Mouse (Mus musculus) MEL (cell line): ENCODE results near the gene Gm17509. TPM values are rescaled to one million over a fixed set of nuclear protein-coding genes. Genes with fewer than 3 reads are reported as not detected.

Source experiments
- DNase-seq: peaks from one replicate; pipeline ENCODE4 v3.0.0; 2011; ENCODE audit warnings: low read depth, low spot score
- H3K27ac ChIP-seq: 2 replicates; pipeline ENCODE4 v1.5.1; 2012; ENCODE audit warnings: low read depth, mild to moderate bottlenecking, control low read depth, low read length, moderate library complexity; ENCODE audit not compliant: control insufficient read depth
- H3K27me3 ChIP-seq, 2 experiments: fragments of 150-350 bp in 1 of 2; sonication (generic) in 1 of 2; 2 replicates each; pipeline ENCODE4 v1.6.1; 2012; ENCODE audit warnings: low read length in 2 of 2, mild to moderate bottlenecking in 2 of 2, improper control_type of control experiment in 1 of 2, moderate library complexity in 1 of 2; ENCODE audit not compliant: insufficient read depth in 2 of 2, control insufficient read depth in 1 of 2
- H3K36me3 ChIP-seq, 2 experiments: 2 replicates each; pipeline ENCODE4 v1.6.1; 2012 to 2014; ENCODE audit warnings: low read length in 2 of 2, improper control_type of control experiment in 1 of 2, inconsistent platforms in 1 of 2, mild to moderate bottlenecking in 1 of 2; ENCODE audit not compliant: insufficient read depth in 2 of 2, control insufficient read depth in 1 of 2
- H3K4me1 ChIP-seq, 2 experiments: fragments of 150-350 bp in 1 of 2; sonication (generic) in 1 of 2; 2 replicates each; pipeline ENCODE4 v1.6.1; 2012; ENCODE audit warnings: low read length in 2 of 2, improper control_type of control experiment in 1 of 2, mild to moderate bottlenecking in 1 of 2; ENCODE audit not compliant: insufficient read depth in 2 of 2, control insufficient read depth in 1 of 2
- H3K4me3 ChIP-seq, 2 experiments: fragments of 150-350 bp in 1 of 2; sonication (generic) in 1 of 2; 2 replicates each; pipeline ENCODE4 v1.5.1; 2012; ENCODE audit warnings: low read depth in 2 of 2, low read length in 2 of 2, mild to moderate bottlenecking in 2 of 2, moderate library complexity in 2 of 2, control low read depth in 1 of 2, improper control_type of control experiment in 1 of 2; ENCODE audit not compliant: control insufficient read depth in 1 of 2, insufficient read depth in 1 of 2
- H3K79me2 ChIP-seq: 2 replicates; pipeline ENCODE4 v1.6.1; 2012; ENCODE audit warnings: mild to moderate bottlenecking, low read length, moderate library complexity; ENCODE audit not compliant: control insufficient read depth, poor library complexity, insufficient read depth
- H3K9ac ChIP-seq: 2 replicates; pipeline ENCODE4 v1.6.1; 2012; ENCODE audit warnings: low read depth, mild to moderate bottlenecking, control low read depth, low read length, moderate library complexity; ENCODE audit not compliant: control insufficient read depth, poor library complexity, severe bottlenecking
- H3K9me3 ChIP-seq: fragments of 150-350 bp; sonication (generic); replicated peaks from 2 replicates; pipeline ENCODE4 v1.6.1; 2012; ENCODE audit warnings: mild to moderate bottlenecking, low read length, improper control_type of control experiment, moderate library complexity; ENCODE audit not compliant: insufficient read depth
- BHLHE40 ChIP-seq: IDR thresholded peaks from 2 replicates; pipeline ENCODE4 v1.6.1; 2012; ENCODE audit warnings: low read depth, mild to moderate bottlenecking, inconsistent platforms, low read length, improper control_type of control experiment, borderline replicate concordance
- CHD2 ChIP-seq: IDR thresholded peaks from 2 replicates; pipeline ENCODE4 v1.6.1; 2011; ENCODE audit warnings: low read length, improper control_type of control experiment
- CTCF ChIP-seq, 3 experiments: IDR thresholded peaks in 2 of 3; conservative IDR thresholded peaks in 1 of 3; 2 replicates each; pipeline ENCODE4 v1.5.1; 2011 to 2012; ENCODE audit warnings: low read length in 3 of 3, low read depth in 2 of 3, mild to moderate bottlenecking in 2 of 3, improper control_type of control experiment in 1 of 3, inconsistent platforms in 1 of 3, mixed read lengths in 1 of 3, moderate library complexity in 1 of 3; ENCODE audit not compliant: control insufficient read depth in 1 of 3, insufficient read depth in 1 of 3, poor library complexity in 1 of 3, severe bottlenecking in 1 of 3
- EP300 ChIP-seq, 2 experiments: IDR thresholded peaks; 2 replicates each; pipeline ENCODE4 v1.6.1; 2011; ENCODE audit warnings: improper control_type of control experiment in 2 of 2, low read length in 2 of 2, low read depth in 1 of 2, mild to moderate bottlenecking in 1 of 2
- ETS1 ChIP-seq: IDR thresholded peaks from 2 replicates; pipeline ENCODE4 v1.6.1; 2012; ENCODE audit warnings: low read depth, mild to moderate bottlenecking, inconsistent platforms, low read length, improper control_type of control experiment, moderate library complexity
- KAT2A ChIP-seq: conservative IDR thresholded peaks from 2 replicates; pipeline ENCODE4 v1.6.1; 2012; ENCODE audit warnings: low read depth, low read length, improper control_type of control experiment, inconsistent platforms
- MAX ChIP-seq: IDR thresholded peaks from 2 replicates; pipeline ENCODE4 v1.6.1; 2011; ENCODE audit warnings: low read length, improper control_type of control experiment
- MAZ ChIP-seq: IDR thresholded peaks from 2 replicates; pipeline ENCODE4 v1.6.1; 2012; ENCODE audit warnings: low read depth, mild to moderate bottlenecking, inconsistent platforms, low read length, improper control_type of control experiment
- MYC ChIP-seq: IDR thresholded peaks from 2 replicates; pipeline ENCODE4 v1.6.1; 2011; ENCODE audit warnings: low read depth, mild to moderate bottlenecking, low read length, improper control_type of control experiment, moderate library complexity
- NRF1 ChIP-seq: IDR thresholded peaks from 2 replicates; pipeline ENCODE4 v1.6.1; 2014; ENCODE audit warnings: low read depth, mild to moderate bottlenecking, inconsistent platforms, low read length, improper control_type of control experiment, moderate library complexity; ENCODE audit not compliant: poor library complexity, insufficient read depth, severe bottlenecking
- RCOR1 ChIP-seq: IDR thresholded peaks from 2 replicates; pipeline ENCODE4 v1.6.1; 2012; ENCODE audit warnings: low read depth, mild to moderate bottlenecking, inconsistent platforms, low read length, improper control_type of control experiment
- TAL1 ChIP-seq: IDR thresholded peaks from 2 replicates; pipeline ENCODE4 v1.6.1; 2012; ENCODE audit warnings: mild to moderate bottlenecking, inconsistent platforms, low read length, moderate library complexity, mixed read lengths
- TBP ChIP-seq: IDR thresholded peaks from 2 replicates; pipeline ENCODE4 v1.8.0; 2011; ENCODE audit warnings: low read depth, low read length, improper control_type of control experiment
- TCF12 ChIP-seq: IDR thresholded peaks from 2 replicates; pipeline ENCODE4 v1.6.1; 2014; ENCODE audit warnings: low read depth, mild to moderate bottlenecking, inconsistent platforms, low read length, improper control_type of control experiment, moderate library complexity
- USF2 ChIP-seq, 2 experiments: IDR thresholded peaks; 2 replicates each; pipeline ENCODE4 v1.6.1; 2011 to 2012; ENCODE audit warnings: improper control_type of control experiment in 2 of 2, low read length in 2 of 2, borderline replicate concordance in 1 of 2, inconsistent platforms in 1 of 2, low read depth in 1 of 2, mild to moderate bottlenecking in 1 of 2; ENCODE audit not compliant: insufficient read depth in 1 of 2
- ZC3H11A ChIP-seq: IDR thresholded peaks from 2 replicates; pipeline ENCODE4 v1.6.1; 2012; ENCODE audit warnings: low read depth, mild to moderate bottlenecking, inconsistent platforms, low read length, improper control_type of control experiment
- ZKSCAN1 ChIP-seq: IDR thresholded peaks from 2 replicates; pipeline ENCODE4 v1.6.1; 2012; ENCODE audit warnings: low read depth, mild to moderate bottlenecking, inconsistent platforms, low read length, improper control_type of control experiment, moderate library complexity
- ZMIZ1 ChIP-seq: IDR thresholded peaks from 2 replicates; pipeline ENCODE4 v1.6.1; 2012; ENCODE audit warnings: low read depth, mild to moderate bottlenecking, inconsistent platforms, low read length, improper control_type of control experiment, moderate library complexity
- polyA plus RNA-seq, 2 experiments: library from polyadenylated mRNA; stranded (reverse) in 1 of 2; unstranded in 1 of 2; fragments of >175 nt in 1 of 2; fragments of >200 nt in 1 of 2; gene quantifications; 2 replicates each; pipeline versions ENCODE4 v1.2.1 to v1.2.4; 2012; ENCODE audit warnings: low replicate concordance in 2 of 2, low read depth in 1 of 2; ENCODE audit not compliant: insufficient read length in 2 of 2, insufficient read depth in 1 of 2, missing spikeins in 1 of 2
- total RNA-seq: library from RNA; depleted of rRNA; stranded (reverse); fragments of 300-350 nt; gene quantifications from 2 replicates; pipeline ENCODE4 v1.2.3, GENCODE M21; 2012

The Gm17509 gene
- total and polyA plus RNA-seq, 3 experiments, result not detected

- no peak for DNase-seq
- Histone ChIP-seq H3K9ac (no peak overlapping the region), H3K4me3 (no peak overlapping the region), H3K9me3 (no peaks in the 10 kb centered on the region), H3K27me3 (no peaks in the 10 kb centered on the region; a peak in 1 of 4 replicates), H3K36me3 (no peaks in the 10 kb centered on the region), H3K79me2 (no peaks in the 10 kb centered on the region)
- no peak for TF ChIP-seq ZMIZ1
- no peak for TF ChIP-seq TAL1
- TF ChIP-seq MAZ, result no peak
- no peak for TF ChIP-seq RCOR1
- TF ChIP-seq CHD2, result no peak
- TF ChIP-seq TCF12, result no peak
- TF ChIP-seq USF2 (IDR thresholded peaks at IDR 0.05; ENCODE audit: borderline replicate concordance in 1 of 2, insufficient read depth in 1 of 2, low read depth in 1 of 2, low read length in 2 of 2), result no peak
- no peak for TF ChIP-seq MYC
- TF ChIP-seq ZKSCAN1, result no peak
- TF ChIP-seq KAT2A, result no peak
- TF ChIP-seq ZC3H11A, result no peak
- no peak for TF ChIP-seq BHLHE40
- no peak for TF ChIP-seq ETS1
- no peak for TF ChIP-seq MAX
- TF ChIP-seq, all 39 proteins: peak for 0
- no peaks in the 10 kb centered on the region for H3K4me1 ChIP-seq
- no peak overlapping the region for H3K27ac ChIP-seq
These were observed 28.7 kb downstream of the Gm17509 start for GRCm38 (mm10) chr13:117192161-117192560.

- H3K4me1 ChIP-seq, result no peaks in the 10 kb centered on the region
- H3K36me3 ChIP-seq, result no peaks in the 10 kb centered on the region
- H3K9me3 ChIP-seq, result no peaks in the 10 kb centered on the region
- TF ChIP-seq TBP (no peak), NRF1 (no peak), EP300 (IDR thresholded peaks at IDR 0.05; ENCODE audit: low read depth in 1 of 2, low read length in 2 of 2) (no peak), CTCF (IDR thresholded peaks at IDR 0.05 in 2 of 3, conservative IDR thresholded peaks at IDR 0.05 in 1 of 3; ENCODE audit: control insufficient read depth in 1 of 3, insufficient read depth in 1 of 3, low read depth in 2 of 3, low read length in 3 of 3, poor library complexity in 1 of 3, severe bottlenecking in 1 of 3) (no peak)
- H3K9ac ChIP-seq, result no peak overlapping the region
- H3K27ac ChIP-seq, result no peak overlapping the region
- H3K4me3 ChIP-seq, result no peak overlapping the region
- H3K27me3 ChIP-seq, result no peaks in the 10 kb centered on the region
- no peak for DNase-seq
- no peaks in the 10 kb centered on the region for H3K79me2 ChIP-seq
These were observed 35.5 kb downstream of the Gm17509 start for GRCm38 (mm10) chr13:117185329-117185728.
